Mouse (Mus musculus) heart, postnatal 0 days (tissue): Measurements from ENCODE around the gene Sptssb.

Source experiments
- CTCF ChIP-seq: IDR thresholded peaks from 2 replicates; pipeline ENCODE4 v1.5.1; 2016; ENCODE audit warnings: antibody characterized with exemption, control low read depth, low read depth
- EP300 ChIP-seq: IDR thresholded peaks from 2 replicates; pipeline ENCODE4 v1.6.1; 2016; ENCODE audit warnings: antibody characterized with exemption, low read depth

DNA sequence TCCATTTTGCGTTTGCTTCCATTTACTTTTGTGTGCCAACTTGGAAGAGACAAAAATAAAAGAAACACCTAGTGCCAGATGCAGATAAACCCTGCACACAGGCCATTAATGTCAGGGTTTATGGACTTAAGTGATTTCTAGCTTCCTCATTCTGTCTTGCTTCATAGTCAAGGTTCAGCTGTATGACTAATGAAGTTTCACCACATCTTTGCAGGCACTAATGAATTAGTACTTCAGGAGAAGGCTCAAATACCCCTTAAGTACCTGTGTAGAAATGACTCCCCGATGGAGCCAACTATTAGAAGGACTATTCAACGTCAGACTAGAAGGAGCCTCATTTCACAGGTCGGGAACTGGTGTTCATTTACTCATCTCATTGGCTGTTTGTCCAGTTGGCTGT lies 86.4 kb downstream of the Sptssb start:
- TF ChIP-seq CTCF (no peak), EP300 (no peak)
